Mouse (Mus musculus): ENCODE results near the gene Slc9a1.

Gene Slc9a1

GRCm38 (mm10) chr4:133369553-133370297 is at the start of gene Slc9a1:
Gene Slc9a1, plus strand, starts transcription at chr4:133369706.
- DNase-seq (ENCODE audit: low spot score) = peak; percentile 88

GRCm38 (mm10) chr4:133328129-133328528 is 41.4 kb upstream of the Slc9a1 start:
- no peak for DNase-seq (ENCODE audit: low spot score)

GRCm38 (mm10) chr4:133330296-133330695 is 39.2 kb upstream of the Slc9a1 start:
- DNase-seq (ENCODE audit: low spot score) = no peak

- no peak for DNase-seq (ENCODE audit: low spot score)
Observed at GRCm38 (mm10) chr4:133333306-133333705, 36.2 kb upstream of the Slc9a1 start.

GRCm38 (mm10) chr4:133337833-133338520 is 31.5 kb upstream of the Slc9a1 start:
- no peak for DNase-seq (ENCODE audit: low spot score)

GRCm38 (mm10) chr4:133338521-133339095 is 30.9 kb upstream of the Slc9a1 start:
- DNase-seq (ENCODE audit: low spot score) = no peak

- DNase-seq (ENCODE audit: low spot score) = peak; percentile 97
Observed at GRCm38 (mm10) chr4:133339148-133339749, 30.3 kb upstream of the Slc9a1 start.

- DNase-seq (ENCODE audit: low spot score) = no peak
Observed at GRCm38 (mm10) chr4:133340217-133340616, 29.3 kb upstream of the Slc9a1 start.

GRCm38 (mm10) chr4:133344112-133344511 is 25.4 kb upstream of the Slc9a1 start:
- DNase-seq (ENCODE audit: low spot score) = no peak

GRCm38 (mm10) chr4:133345702-133346101 is 23.8 kb upstream of the Slc9a1 start:
- DNase-seq (ENCODE audit: low spot score) = no peak

GRCm38 (mm10) chr4:133346577-133346976 is 22.9 kb upstream of the Slc9a1 start:
- no peak for DNase-seq (ENCODE audit: low spot score)

GRCm38 (mm10) chr4:133347624-133348023 is 21.9 kb upstream of the Slc9a1 start:
- no peak for DNase-seq (ENCODE audit: low spot score)

- no peak for DNase-seq (ENCODE audit: low spot score)
Observed at GRCm38 (mm10) chr4:133348051-133348775, 21.3 kb upstream of the Slc9a1 start.

GRCm38 (mm10) chr4:133352797-133353196 is 16.7 kb upstream of the Slc9a1 start:
- no peak for DNase-seq (ENCODE audit: low spot score)

- DNase-seq (ENCODE audit: low spot score) = no peak
Observed at GRCm38 (mm10) chr4:133353367-133354365, 15.8 kb upstream of the Slc9a1 start, which contains the start of gene Wdtc1. Gene Wdtc1, minus strand, starts transcription at chr4:133353481.

GRCm38 (mm10) chr4:133354641-133355040 is 14.9 kb upstream of the Slc9a1 start:
- DNase-seq (ENCODE audit: low spot score) = no peak

- DNase-seq (ENCODE audit: low spot score) = no peak
Observed at GRCm38 (mm10) chr4:133370298-133371274, 1.1 kb downstream of the Slc9a1 start.

GRCm38 (mm10) chr4:133371621-133372277 is 2.2 kb downstream of the Slc9a1 start:
- no peak for DNase-seq (ENCODE audit: low spot score)

GRCm38 (mm10) chr4:133372278-133372665 is 2.8 kb downstream of the Slc9a1 start:
- no peak for DNase-seq (ENCODE audit: low spot score)

Measured in ovary, adult 18-20 months (tissue).